Mouse (Mus musculus) Patski (cell line): ENCODE measurements at regions not wholly inside any gene's neighbourhood (a gene's known extent, or its start where the extent isn't known, plus 50 kb on each side); places are given as distances from the start of the nearest gene placed in this dataset.

Experiments
- ATAC-seq: fragments of 100-300 bp; one replicate; pipeline ENCODE4 v1.8.0; 2021
- CTCF ChIA-PET: fragments of 350-600 bp; sonication (Branson Sonifier 250); formaldehyde crosslinking; loops from one replicate; lab custom pipeline; 2022; ENCODE audit warnings: inconsistent platforms; lab: Charles Lee
- POLR2A ChIA-PET: fragments of 350-600 bp; sonication (Branson Sonifier 250); formaldehyde crosslinking; loops from one replicate; lab custom pipeline; 2022; ENCODE audit warnings: antibody characterized with exemption, inconsistent platforms; lab: Charles Lee
- DNase-seq: peaks from one replicate; pipeline ENCODE4 v3.0.0-alpha.2; 2011; ENCODE audit warnings: low read depth, low spot score
- H3K27me3 ChIP-seq: fragments of 371-371 bp; one replicate; pipeline ENCODE4 v1.5.1; 2021
- CTCF ChIP-seq: fragments of 100-300 bp; IDR thresholded peaks from one replicate; pipeline ENCODE4 v1.5.1; 2021
- in situ Hi-C: fragments of 300-500 bp; cut with MboI; formaldehyde crosslinking; loops from 3 replicates; pipeline ENCODE4 v1.11.1; 2018; ENCODE audit warnings: low pct_unique_long_range_greater_than_20kb, mixed read lengths

DNA sequence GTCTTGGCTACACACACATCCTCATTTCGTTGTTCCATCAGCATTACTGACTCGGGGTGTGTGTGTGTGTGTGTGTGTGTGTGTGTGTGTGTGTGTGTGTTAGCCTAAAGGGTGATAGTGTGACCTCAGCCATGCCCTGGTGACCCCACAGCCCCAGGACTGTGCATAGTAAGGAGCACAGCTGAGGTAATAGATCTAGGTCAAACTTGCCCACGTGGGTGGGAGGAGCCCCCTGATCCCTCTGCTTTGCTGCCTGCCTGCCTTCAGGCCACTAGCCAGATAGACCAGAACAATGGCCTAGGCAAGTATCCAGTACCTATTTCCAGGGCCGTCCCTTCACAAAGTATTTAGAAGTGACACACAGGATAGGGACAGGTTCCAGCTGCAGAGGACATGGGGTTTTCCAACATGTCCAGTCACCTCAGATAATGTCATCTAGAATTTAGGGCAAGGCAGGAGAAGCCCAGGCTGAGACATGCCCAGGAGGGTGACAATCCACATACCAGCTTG is 70.6 kb upstream of the Nectin1 start:
- ATAC-seq (no peak), DNase-seq (no peak)
- in situ Hi-C loops = no loop called here
- POLR2A ChIA-PET = no interaction called here
- peaks cover 24% of the 10 kb centered on the region for H3K27me3 ChIP-seq
- TF ChIP-seq CTCF = no peak
- CTCF ChIA-PET = no interaction called here

GRCm38 (mm10) chr9:43674321-43674720 is 69.5 kb upstream of the Nectin1 start:
- no peak for ATAC-seq
- in situ Hi-C loops = no loop called here
- CTCF ChIA-PET = no interaction called here
- no peak for DNase-seq
- POLR2A ChIA-PET = no interaction called here
- peaks cover 18% of the 10 kb centered on the region for H3K27me3 ChIP-seq
- TF ChIP-seq CTCF = no peak

- DNase-seq (no peak), ATAC-seq (no peak)
- in situ Hi-C loops = no loop called here
- peaks cover 26% of the 10 kb centered on the region for H3K27me3 ChIP-seq
- POLR2A ChIA-PET = no interaction called here
- TF ChIP-seq CTCF = no peak
- CTCF ChIA-PET = no interaction called here
Measured at GRCm38 (mm10) chr9:43676011-43676410, 67.8 kb upstream of the Nectin1 start.

DNA sequence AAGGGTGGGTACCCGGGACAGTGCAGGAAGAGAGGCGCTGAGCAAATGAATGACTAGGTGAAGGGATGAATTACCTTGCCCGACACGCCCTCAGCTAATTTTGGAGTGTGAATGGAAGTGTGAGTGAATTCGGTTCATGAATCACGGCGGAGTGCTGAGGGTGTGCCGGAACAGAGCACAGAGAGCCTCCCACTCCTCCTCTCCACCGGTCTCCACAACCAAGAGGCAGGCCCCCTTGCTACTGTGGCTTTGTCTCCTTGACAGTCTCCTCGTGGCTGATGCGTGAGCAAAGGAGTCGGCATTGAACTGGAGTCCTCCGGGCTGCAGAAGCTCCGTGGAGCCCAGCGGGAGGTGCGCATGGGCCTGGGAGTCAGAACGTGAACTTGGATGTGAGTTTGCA is 64.5 kb upstream of the Nectin1 start:
- POLR2A ChIA-PET = no interaction called here
- peaks cover 28% of the 10 kb centered on the region for H3K27me3 ChIP-seq
- CTCF ChIA-PET = no interaction called here
- no peak for TF ChIP-seq CTCF
- DNase-seq (no peak), ATAC-seq (no peak)
- in situ Hi-C loops = no loop called here

- no peak for ATAC-seq
- TF ChIP-seq CTCF = no peak
- in situ Hi-C loops = no loop called here
- CTCF ChIA-PET = no interaction called here
- no peak for DNase-seq
- POLR2A ChIA-PET = no interaction called here
- peaks cover 33% of the 10 kb centered on the region for H3K27me3 ChIP-seq
Measured at GRCm38 (mm10) chr9:43681317-43681716, 62.5 kb upstream of the Nectin1 start.

GRCm38 (mm10) chr9:43682102-43682501 is 61.7 kb upstream of the Nectin1 start:
- no peak for TF ChIP-seq CTCF
- in situ Hi-C loops = no loop called here
- CTCF ChIA-PET = no interaction called here
- H3K27me3 ChIP-seq = peaks cover 33% of the 10 kb centered on the region
- POLR2A ChIA-PET = no interaction called here
- DNase-seq = no peak
- no peak for ATAC-seq

- CTCF ChIA-PET = no interaction called here
- peaks cover 27% of the 10 kb centered on the region for H3K27me3 ChIP-seq
- in situ Hi-C loops = no loop called here
- ATAC-seq = no peak
- no peak for DNase-seq
- POLR2A ChIA-PET = no interaction called here
- TF ChIP-seq CTCF = no peak
Measured at GRCm38 (mm10) chr9:43684596-43684995, 59.2 kb upstream of the Nectin1 start.

GRCm38 (mm10) chr9:43692015-43692414 is 51.8 kb upstream of the Nectin1 start:
- ChIA-PET CTCF (no interaction called here), POLR2A (no interaction called here)
- ATAC-seq (no peak), DNase-seq (no peak)
- in situ Hi-C loops = no loop called here
- no peak for TF ChIP-seq CTCF
- H3K27me3 ChIP-seq = peaks cover 9% of the 10 kb centered on the region

DNA sequence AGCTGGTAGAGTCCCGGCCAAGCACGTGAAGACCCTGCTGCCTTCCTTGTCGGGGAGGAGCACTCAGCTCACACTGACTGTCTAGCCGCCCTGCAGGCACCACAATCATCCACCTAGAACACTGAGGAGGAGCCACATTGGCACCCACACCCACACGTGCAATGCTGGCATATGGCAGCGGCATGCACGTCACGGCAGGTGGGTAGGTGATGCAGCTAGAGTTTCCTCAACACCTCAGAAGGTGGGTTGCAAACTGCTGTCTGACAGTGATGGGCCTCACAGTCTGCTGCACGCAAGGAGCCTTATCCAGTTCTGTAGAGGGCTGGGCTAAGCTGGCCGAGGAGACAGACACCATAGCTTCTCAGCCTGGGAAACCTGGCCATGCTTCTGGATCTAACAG is 51.2 kb upstream of the Nectin1 start:
- ChIA-PET CTCF (no interaction called here), POLR2A (no interaction called here)
- no peak for TF ChIP-seq CTCF
- H3K27me3 ChIP-seq = peaks cover 9% of the 10 kb centered on the region
- in situ Hi-C loops = no loop called here
- DNase-seq (no peak), ATAC-seq (no peak)
